Mouse (Mus musculus): Measurements from ENCODE around the gene Plcb3. TPM values are rescaled to one million over a fixed set of nuclear protein-coding genes. Genes with fewer than 3 reads are reported as not detected.
A peak's percentile ranks its signal among the peaks of the same experiment; 100 is the strongest.

Gene Plcb3
- polyA plus RNA-seq, 1 experiment = 595 TPM

DNA sequence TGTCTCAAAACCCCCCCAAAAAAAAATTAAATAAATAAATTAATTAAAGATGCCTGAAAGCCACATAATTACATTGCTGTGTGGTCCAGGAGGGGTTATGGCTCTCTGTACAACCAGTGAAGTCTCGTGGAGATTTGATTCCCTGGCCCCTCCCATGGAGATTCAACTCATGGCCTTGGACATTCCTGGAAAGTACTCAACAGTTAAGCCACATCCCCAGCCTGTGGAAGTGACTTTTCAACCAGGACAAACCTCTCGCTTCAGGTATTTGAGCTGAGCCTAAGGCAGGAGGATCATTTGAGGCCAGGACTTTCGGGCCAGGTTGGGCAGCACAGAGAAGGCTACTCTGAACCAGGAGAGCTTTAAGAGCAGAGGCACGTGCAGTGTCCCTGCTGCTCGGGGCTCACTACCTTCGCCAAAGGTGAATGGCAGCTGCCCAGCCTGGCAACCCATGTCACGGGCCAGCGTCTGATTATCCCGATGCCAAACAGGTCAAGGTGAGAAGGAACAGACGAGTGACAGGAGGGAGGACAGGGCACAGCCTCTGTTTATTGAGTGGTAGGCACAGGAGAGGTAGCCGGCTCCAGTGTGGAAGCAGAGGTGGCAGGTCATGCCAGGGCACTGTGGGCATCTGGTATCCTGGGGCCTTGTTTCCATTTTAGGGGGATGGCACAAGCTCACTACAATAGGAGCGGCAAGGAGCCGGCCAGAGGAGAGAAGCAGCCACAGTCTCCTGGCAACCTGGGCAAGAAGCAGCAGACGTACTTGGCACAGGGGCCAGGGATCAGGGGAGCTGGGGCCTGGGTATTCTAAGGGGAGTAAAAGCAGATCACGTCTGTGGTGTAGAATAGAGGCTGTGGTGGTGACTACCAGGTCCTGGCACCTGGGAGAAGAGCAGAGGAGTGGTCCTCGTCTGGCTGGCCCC is 38.5 kb downstream of the Plcb3 start:
- H3K4me1 ChIP-seq (ENCODE audit: control insufficient read depth, insufficient read depth, insufficient read length, low read length) = peaks cover 7% of the 10 kb centered on the region
- WGBS = 85% methylated on average over 16 of the region's 16 CpGs
- no peak for TF ChIP-seq POLR2A (IDR thresholded peaks at IDR 0.05; ENCODE audit: low read depth, low read length)
- no peak for TF ChIP-seq CTCF (IDR thresholded peaks at IDR 0.05; ENCODE audit: extremely low read depth, insufficient read length, insufficient replicate concordance, low read depth, low read length)
- H3K4me3 ChIP-seq (ENCODE audit: low read depth, low read length) = no peak overlapping the region
- peaks cover 20% of the 10 kb centered on the region for H3K27me3 ChIP-seq (ENCODE audit: control insufficient read depth, insufficient read depth, low read length)
- no peaks in the 10 kb centered on the region for H3K36me3 ChIP-seq (ENCODE audit: control insufficient read depth, insufficient read depth, low read length)
- H3K27ac ChIP-seq (ENCODE audit: insufficient read depth, low read depth, low read length) = no peak overlapping the region

DNA sequence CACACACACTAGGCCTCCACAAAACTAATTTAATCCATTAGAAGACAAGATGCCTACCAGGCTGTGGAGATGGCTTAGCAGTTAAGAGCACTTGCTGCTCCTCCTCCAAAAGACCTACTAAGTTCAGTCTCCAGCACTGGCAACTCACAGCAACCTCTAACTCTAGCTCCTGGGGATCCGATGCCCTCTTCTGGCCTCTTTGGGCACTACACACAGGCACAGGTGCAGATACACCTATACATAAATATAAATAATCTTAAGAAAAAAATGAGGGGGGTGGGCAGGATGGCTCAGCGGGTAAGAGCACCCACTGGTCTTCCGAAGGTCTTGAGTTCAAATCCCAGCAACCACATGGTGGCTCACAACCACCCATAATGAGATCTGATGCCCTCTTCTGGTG is 40.0 kb downstream of the Plcb3 start:
- H3K4me3 ChIP-seq (ENCODE audit: low read depth, low read length) = no peak overlapping the region
- H3K27ac ChIP-seq (ENCODE audit: insufficient read depth, low read depth, low read length) = no peak overlapping the region
- 37% methylated on average over 3 of the region's 3 CpGs for WGBS
- H3K36me3 ChIP-seq (ENCODE audit: control insufficient read depth, insufficient read depth, low read length) = no peaks in the 10 kb centered on the region
- TF ChIP-seq POLR2A (IDR thresholded peaks at IDR 0.05; ENCODE audit: low read depth, low read length) (no peak), CTCF (IDR thresholded peaks at IDR 0.05; ENCODE audit: extremely low read depth, insufficient read length, insufficient replicate concordance, low read depth, low read length) (peak; percentile 48; the same call in 1 of the 2 replicates)
- peaks cover 6% of the 10 kb centered on the region for H3K4me1 ChIP-seq (ENCODE audit: control insufficient read depth, insufficient read depth, insufficient read length, low read length)
- H3K27me3 ChIP-seq (ENCODE audit: control insufficient read depth, insufficient read depth, low read length) = peaks cover 26% of the 10 kb centered on the region

DNA sequence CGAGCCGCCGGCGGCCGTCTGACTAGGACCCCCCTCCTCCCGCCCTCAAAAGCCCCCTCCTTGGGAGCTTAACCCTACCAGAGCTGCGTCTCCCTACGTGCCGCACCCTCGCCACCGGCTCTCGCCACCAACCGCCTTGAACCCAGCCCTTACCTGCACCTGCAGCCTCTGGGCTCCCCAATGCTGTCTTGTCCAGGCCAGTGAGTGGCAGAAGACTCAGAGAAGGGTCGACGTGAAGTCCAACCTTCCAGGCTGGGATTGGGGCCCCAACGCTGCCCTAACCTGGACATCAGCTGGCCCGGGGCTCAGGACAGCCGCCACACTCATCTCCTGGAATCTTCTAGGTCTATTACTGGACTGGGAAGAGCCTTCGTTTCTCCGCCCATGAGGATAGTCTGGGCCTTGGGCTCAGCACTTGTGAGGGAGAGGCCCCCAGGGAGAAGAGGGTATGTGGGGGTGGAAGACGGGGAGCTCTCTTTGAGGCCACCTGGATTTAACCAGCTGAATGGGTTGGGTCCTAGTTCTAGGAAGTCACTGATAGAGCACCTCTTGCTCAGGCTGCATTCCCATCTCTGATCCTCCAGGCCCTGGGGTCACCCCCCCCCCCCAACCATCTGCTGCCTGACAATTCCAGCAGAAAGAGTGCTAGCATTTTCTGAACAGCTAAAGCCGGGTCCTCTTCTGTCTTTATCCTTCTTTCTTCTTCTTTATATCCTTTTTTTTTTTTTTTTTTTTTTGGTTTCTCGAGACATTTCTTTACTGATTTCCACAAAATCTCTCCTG is 41.9 kb downstream of the Plcb3 start, which contains the start of gene Kcnk4:
Gene Kcnk4, minus strand, starts transcription at position 321 of the 783 bp plus-strand sequence.
- H3K27me3 ChIP-seq (ENCODE audit: control insufficient read depth, insufficient read depth, low read length) = peaks cover 26% of the 10 kb centered on the region
- H3K27ac ChIP-seq (ENCODE audit: insufficient read depth, low read depth, low read length) = no peak within 1 kb of the TSS
- no peak for TF ChIP-seq POLR2A (IDR thresholded peaks at IDR 0.05; ENCODE audit: low read depth, low read length)
- no peak for TF ChIP-seq CTCF (IDR thresholded peaks at IDR 0.05; ENCODE audit: extremely low read depth, insufficient read length, insufficient replicate concordance, low read depth, low read length)
- H3K4me1 ChIP-seq (ENCODE audit: control insufficient read depth, insufficient read depth, insufficient read length, low read length) = no peaks in the 10 kb centered on the region; the same call in none of the 2 replicates
- no peaks in the 10 kb centered on the region for H3K36me3 ChIP-seq (ENCODE audit: control insufficient read depth, insufficient read depth, low read length)
- peak within 1 kb of the TSS; percentile 63 for H3K4me3 ChIP-seq (ENCODE audit: low read depth, low read length)
- WGBS = 18% methylated on average over 23 of the region's 23 CpGs

DNA sequence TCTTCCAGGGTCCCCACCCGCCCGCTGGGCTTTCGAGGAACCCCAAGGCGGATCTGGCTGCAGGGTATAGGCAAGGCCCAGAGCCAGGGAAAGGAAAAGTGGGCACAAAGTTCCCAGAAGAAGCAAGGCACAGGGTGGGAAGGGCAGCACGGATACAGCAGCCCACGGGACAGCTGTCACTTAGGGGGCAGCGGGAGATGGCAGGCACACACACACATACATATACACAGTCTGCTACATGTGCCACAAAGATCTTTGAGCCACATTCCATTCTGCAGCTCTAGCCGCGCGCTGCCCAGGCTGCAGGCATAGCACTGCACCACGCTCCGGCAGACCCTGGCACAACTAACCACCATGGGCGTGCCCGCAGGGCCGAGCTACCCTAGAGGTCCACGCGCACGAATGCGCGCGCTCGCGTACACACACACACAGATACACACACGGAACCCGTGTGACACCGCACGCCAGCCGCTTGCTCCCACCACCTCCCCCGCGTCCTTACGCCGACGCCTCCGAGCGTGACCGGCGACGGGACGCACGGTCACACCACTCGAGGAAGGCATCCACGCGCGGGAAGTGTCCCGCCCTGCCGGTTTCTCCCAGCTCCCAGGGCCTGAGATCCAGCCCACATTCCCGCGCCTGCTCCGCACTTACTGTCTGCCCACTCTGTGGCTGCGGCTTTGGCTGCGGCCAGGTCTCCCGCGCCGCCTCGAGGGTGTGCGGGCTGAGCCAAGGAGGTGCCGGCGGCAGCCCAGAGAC is 42.7 kb downstream of the Plcb3 start:
- peak overlapping the region; percentile 63 for H3K4me3 ChIP-seq (ENCODE audit: low read depth, low read length)
- 6% methylated on average over 58 of the region's 58 CpGs for WGBS
- H3K27me3 ChIP-seq (ENCODE audit: control insufficient read depth, insufficient read depth, low read length) = peaks cover 26% of the 10 kb centered on the region
- H3K27ac ChIP-seq (ENCODE audit: insufficient read depth, low read depth, low read length) = no peak overlapping the region
- no peaks in the 10 kb centered on the region for H3K36me3 ChIP-seq (ENCODE audit: control insufficient read depth, insufficient read depth, low read length)
- TF ChIP-seq POLR2A (IDR thresholded peaks at IDR 0.05; ENCODE audit: low read depth, low read length) (no peak), CTCF (IDR thresholded peaks at IDR 0.05; ENCODE audit: extremely low read depth, insufficient read length, insufficient replicate concordance, low read depth, low read length) (no peak)
- H3K4me1 ChIP-seq (ENCODE audit: control insufficient read depth, insufficient read depth, insufficient read length, low read length) = no peaks in the 10 kb centered on the region; the same call in none of the 2 replicates

DNA sequence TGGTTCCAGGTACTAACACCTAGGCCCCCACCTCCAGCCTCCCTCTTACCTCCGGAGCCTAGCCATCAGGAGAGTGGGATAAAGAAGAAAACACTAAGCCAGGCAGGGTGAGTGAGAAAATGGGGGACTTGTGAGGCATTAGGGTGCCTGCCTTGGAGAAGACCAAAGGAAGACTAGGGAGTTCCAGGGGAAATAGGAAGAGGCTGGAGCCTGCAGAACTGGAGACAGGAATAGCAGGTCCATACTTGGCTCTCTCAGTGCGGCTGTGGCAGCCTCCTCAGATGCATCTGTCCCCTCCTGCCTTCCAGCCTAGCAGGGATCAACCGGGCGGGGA is 43.2 kb downstream of the Plcb3 start:
- Histone ChIP-seq H3K4me1 (ENCODE audit: control insufficient read depth, insufficient read depth, insufficient read length, low read length) (no peaks in the 10 kb centered on the region; the same call in none of the 2 replicates), H3K4me3 (ENCODE audit: low read depth, low read length) (no peak overlapping the region), H3K27me3 (ENCODE audit: control insufficient read depth, insufficient read depth, low read length) (peaks cover 27% of the 10 kb centered on the region), H3K27ac (ENCODE audit: insufficient read depth, low read depth, low read length) (no peak overlapping the region), H3K36me3 (ENCODE audit: control insufficient read depth, insufficient read depth, low read length) (no peaks in the 10 kb centered on the region)
- TF ChIP-seq POLR2A (IDR thresholded peaks at IDR 0.05; ENCODE audit: low read depth, low read length) (no peak), CTCF (IDR thresholded peaks at IDR 0.05; ENCODE audit: extremely low read depth, insufficient read length, insufficient replicate concordance, low read depth, low read length) (no peak)
- WGBS = 67% methylated on average over 4 of the region's 4 CpGs

DNA sequence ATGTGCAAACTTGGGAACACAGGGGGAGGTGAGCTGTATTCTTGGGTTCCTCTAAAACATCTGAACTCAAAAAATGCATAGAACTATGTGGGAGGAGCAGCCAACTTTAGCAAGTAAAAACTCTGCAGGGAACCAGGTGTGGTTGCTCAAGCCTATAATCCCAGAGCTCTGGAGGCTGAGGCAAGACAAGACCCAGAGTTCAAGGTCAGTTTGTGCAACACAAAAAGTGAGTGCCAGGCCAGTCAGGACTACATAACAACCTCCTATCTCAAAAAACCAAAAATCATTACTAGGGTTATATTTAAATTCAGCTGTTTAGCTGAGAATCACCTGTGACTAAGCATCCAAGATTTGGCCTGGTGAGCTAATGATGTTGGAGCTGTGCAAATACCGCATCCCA is 44.3 kb downstream of the Plcb3 start:
- no peak for TF ChIP-seq CTCF (IDR thresholded peaks at IDR 0.05; ENCODE audit: extremely low read depth, insufficient read length, insufficient replicate concordance, low read depth, low read length)
- no peak for TF ChIP-seq POLR2A (IDR thresholded peaks at IDR 0.05; ENCODE audit: low read depth, low read length)
- Histone ChIP-seq H3K4me3 (ENCODE audit: low read depth, low read length) (no peak overlapping the region), H3K4me1 (ENCODE audit: control insufficient read depth, insufficient read depth, insufficient read length, low read length) (no peaks in the 10 kb centered on the region; the same call in none of the 2 replicates), H3K27ac (ENCODE audit: insufficient read depth, low read depth, low read length) (no peak overlapping the region), H3K36me3 (ENCODE audit: control insufficient read depth, insufficient read depth, low read length) (no peaks in the 10 kb centered on the region), H3K27me3 (ENCODE audit: control insufficient read depth, insufficient read depth, low read length) (peaks cover 37% of the 10 kb centered on the region)
- WGBS = 57% methylated on average over 1 of the region's 1 CpGs

Data from small intestine, adult 2 months (tissue).